Mouse (Mus musculus): ENCODE data around the gene Pde6h. TPM values are rescaled to one million over a fixed set of nuclear protein-coding genes. Genes with fewer than 3 reads are reported as not detected.

Pde6h gene
- polyA plus RNA-seq, 1 experiment = 0.42 TPM

GRCm38 (mm10) chr6:136950171-136950570, 26.5 kb downstream of the Pde6h start:
- Histone ChIP-seq H3K4me3 (replicated peaks; ENCODE audit: control insufficient read depth, low read depth, low read length) (no peak overlapping the region), H3K4me1 (ENCODE audit: control insufficient read depth, insufficient read depth, low read length) (peaks cover 5% of the 10 kb centered on the region), H3K27ac (ENCODE audit: control insufficient read depth, insufficient read depth, low read depth, low read length, poor library complexity) (no peak overlapping the region)
- TF ChIP-seq CTCF (IDR thresholded peaks at IDR 0.05; ENCODE audit: control insufficient read depth, insufficient read depth, low read length) (no peak), POLR2A (IDR thresholded peaks at IDR 0.05; ENCODE audit: borderline replicate concordance, control insufficient read depth, low read depth, low read length) (no peak)
- 78% methylated on average over 2 of the region's 2 CpGs for WGBS

DNA sequence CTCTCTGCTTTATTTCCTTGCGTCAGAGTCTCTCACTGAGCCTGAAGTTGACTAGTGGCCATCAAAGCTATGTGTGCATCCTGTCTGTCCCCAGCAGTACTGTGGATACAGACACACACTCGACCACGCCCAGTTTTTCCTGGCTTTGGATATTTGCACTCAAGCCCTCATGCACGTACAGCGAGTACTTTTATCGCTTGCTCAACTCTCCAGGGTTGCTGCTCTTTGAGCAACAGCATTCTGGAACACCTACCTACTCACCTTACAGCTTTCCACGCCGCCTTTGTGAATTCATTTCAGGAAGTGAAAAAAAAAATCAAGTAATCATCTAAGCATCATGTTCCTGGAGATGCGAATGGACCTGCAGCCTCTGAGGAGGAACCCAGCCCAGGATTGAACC, 29.3 kb downstream of the Pde6h start:
- H3K4me3 ChIP-seq (replicated peaks; ENCODE audit: control insufficient read depth, low read depth, low read length) = no peak overlapping the region
- no peak overlapping the region for H3K27ac ChIP-seq (ENCODE audit: control insufficient read depth, insufficient read depth, low read depth, low read length, poor library complexity)
- WGBS = 71% methylated on average over 9 of the region's 9 CpGs
- H3K4me1 ChIP-seq (ENCODE audit: control insufficient read depth, insufficient read depth, low read length) = peaks cover 3% of the 10 kb centered on the region
- TF ChIP-seq POLR2A (IDR thresholded peaks at IDR 0.05; ENCODE audit: borderline replicate concordance, control insufficient read depth, low read depth, low read length) (no peak), CTCF (IDR thresholded peaks at IDR 0.05; ENCODE audit: control insufficient read depth, insufficient read depth, low read length) (no peak)

DNA sequence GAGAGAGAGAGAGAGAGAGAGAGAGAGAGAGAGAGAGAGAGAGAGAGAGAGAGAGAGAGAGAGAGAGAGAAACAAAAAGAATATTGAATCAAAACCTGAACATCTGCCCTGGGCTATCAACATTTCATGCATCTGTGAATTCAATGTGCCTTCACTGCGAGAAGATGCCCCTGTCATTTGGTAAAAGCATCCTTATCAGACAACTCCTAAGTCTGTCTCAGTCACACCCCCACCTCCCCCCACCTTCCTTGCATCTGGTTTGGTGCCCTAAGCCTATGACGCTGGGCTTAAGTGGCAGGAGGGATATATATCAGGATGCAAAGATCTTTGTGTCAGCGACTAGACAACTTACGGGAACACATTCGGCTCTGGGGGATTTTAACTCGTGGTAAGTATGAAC, 30.6 kb downstream of the Pde6h start:
- Histone ChIP-seq H3K4me1 (ENCODE audit: control insufficient read depth, insufficient read depth, low read length) (peaks cover 2% of the 10 kb centered on the region), H3K4me3 (replicated peaks; ENCODE audit: control insufficient read depth, low read depth, low read length) (no peak overlapping the region), H3K27ac (ENCODE audit: control insufficient read depth, insufficient read depth, low read depth, low read length, poor library complexity) (no peak overlapping the region)
- TF ChIP-seq CTCF (IDR thresholded peaks at IDR 0.05; ENCODE audit: control insufficient read depth, insufficient read depth, low read length) (no peak), POLR2A (IDR thresholded peaks at IDR 0.05; ENCODE audit: borderline replicate concordance, control insufficient read depth, low read depth, low read length) (no peak)
- 79% methylated on average over 6 of the region's 6 CpGs for WGBS

GRCm38 (mm10) chr6:136954715-136955114, 31.1 kb downstream of the Pde6h start:
- 84% methylated on average over 8 of the region's 8 CpGs for WGBS
- Histone ChIP-seq H3K4me1 (ENCODE audit: control insufficient read depth, insufficient read depth, low read length) (peaks cover 2% of the 10 kb centered on the region), H3K27ac (ENCODE audit: control insufficient read depth, insufficient read depth, low read depth, low read length, poor library complexity) (no peak overlapping the region), H3K4me3 (replicated peaks; ENCODE audit: control insufficient read depth, low read depth, low read length) (no peak overlapping the region)
- TF ChIP-seq CTCF (IDR thresholded peaks at IDR 0.05; ENCODE audit: control insufficient read depth, insufficient read depth, low read length) (no peak), POLR2A (IDR thresholded peaks at IDR 0.05; ENCODE audit: borderline replicate concordance, control insufficient read depth, low read depth, low read length) (no peak)

DNA sequence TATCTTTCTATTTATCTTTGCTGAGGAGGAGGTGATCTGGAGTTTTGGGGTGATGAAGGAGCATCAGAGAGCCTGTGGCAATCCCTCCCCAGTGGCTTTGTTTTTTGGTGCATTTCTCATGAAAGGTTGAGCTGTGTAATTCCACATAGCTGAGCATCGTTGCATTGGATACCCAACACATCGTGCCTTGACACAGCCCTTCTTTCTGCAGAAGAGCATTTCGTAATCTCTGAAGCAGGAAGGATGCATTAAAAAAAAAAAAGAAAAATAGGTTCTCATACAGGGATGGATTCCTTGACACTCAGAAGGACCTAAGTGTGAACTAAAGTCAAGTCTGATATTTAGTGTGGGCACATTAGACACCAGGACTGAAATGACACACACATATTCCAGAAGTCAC, 31.6 kb downstream of the Pde6h start:
- H3K4me1 ChIP-seq (ENCODE audit: control insufficient read depth, insufficient read depth, low read length) = peaks cover 2% of the 10 kb centered on the region
- WGBS = 17% methylated on average over 3 of the region's 3 CpGs
- no peak overlapping the region for H3K27ac ChIP-seq (ENCODE audit: control insufficient read depth, insufficient read depth, low read depth, low read length, poor library complexity)
- no peak overlapping the region for H3K4me3 ChIP-seq (replicated peaks; ENCODE audit: control insufficient read depth, low read depth, low read length)
- TF ChIP-seq CTCF (IDR thresholded peaks at IDR 0.05; ENCODE audit: control insufficient read depth, insufficient read depth, low read length) = no peak
- no peak for TF ChIP-seq POLR2A (IDR thresholded peaks at IDR 0.05; ENCODE audit: borderline replicate concordance, control insufficient read depth, low read depth, low read length)

DNA sequence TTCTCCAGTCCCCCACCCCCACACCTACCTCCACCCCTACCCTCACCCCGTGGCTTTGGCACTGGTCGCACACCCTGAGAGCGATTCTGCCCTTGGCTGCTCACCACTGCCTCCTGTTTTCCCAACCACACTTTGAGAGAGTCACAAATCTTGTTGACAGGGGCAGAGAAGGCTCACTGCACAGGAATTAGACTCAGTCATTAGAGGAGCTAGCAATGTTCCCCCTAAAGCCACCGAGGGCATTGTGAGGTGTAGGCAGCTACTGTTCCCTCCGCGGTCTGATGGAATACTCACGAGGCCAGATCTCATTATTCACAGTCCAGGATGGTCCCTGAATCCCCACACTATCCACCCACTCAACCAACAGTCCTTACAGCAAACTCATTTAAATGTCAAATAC, 33.4 kb downstream of the Pde6h start:
- Histone ChIP-seq H3K27ac (ENCODE audit: control insufficient read depth, insufficient read depth, low read depth, low read length, poor library complexity) (no peak overlapping the region), H3K4me1 (ENCODE audit: control insufficient read depth, insufficient read depth, low read length) (peaks cover 2% of the 10 kb centered on the region), H3K4me3 (replicated peaks; ENCODE audit: control insufficient read depth, low read depth, low read length) (no peak overlapping the region)
- TF ChIP-seq CTCF (IDR thresholded peaks at IDR 0.05; ENCODE audit: control insufficient read depth, insufficient read depth, low read length) = no peak
- no peak for TF ChIP-seq POLR2A (IDR thresholded peaks at IDR 0.05; ENCODE audit: borderline replicate concordance, control insufficient read depth, low read depth, low read length)
- 13% methylated on average over 7 of the region's 7 CpGs for WGBS

DNA sequence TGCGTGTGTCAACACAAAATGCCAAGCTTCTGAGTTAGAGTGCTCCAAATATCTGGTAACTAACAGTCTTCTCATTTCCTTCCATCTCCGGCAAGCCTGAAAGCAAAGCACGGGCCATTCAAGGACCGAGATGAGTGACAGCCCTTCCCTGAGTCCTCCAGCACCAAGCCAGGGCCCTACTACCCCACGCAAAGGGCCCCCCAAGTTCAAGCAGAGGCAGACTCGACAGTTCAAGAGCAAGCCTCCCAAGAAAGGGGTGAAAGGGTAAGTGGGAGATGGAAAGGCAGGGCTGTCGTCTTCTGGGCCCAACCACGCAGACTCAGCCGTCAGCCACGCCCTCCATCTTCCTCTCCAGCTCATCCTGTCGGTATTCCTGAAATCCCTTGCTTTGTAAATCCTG, 35.5 kb downstream of the Pde6h start:
- H3K4me1 ChIP-seq (ENCODE audit: control insufficient read depth, insufficient read depth, low read length) = peaks cover 4% of the 10 kb centered on the region
- 59% methylated on average over 11 of the region's 11 CpGs for WGBS

DNA sequence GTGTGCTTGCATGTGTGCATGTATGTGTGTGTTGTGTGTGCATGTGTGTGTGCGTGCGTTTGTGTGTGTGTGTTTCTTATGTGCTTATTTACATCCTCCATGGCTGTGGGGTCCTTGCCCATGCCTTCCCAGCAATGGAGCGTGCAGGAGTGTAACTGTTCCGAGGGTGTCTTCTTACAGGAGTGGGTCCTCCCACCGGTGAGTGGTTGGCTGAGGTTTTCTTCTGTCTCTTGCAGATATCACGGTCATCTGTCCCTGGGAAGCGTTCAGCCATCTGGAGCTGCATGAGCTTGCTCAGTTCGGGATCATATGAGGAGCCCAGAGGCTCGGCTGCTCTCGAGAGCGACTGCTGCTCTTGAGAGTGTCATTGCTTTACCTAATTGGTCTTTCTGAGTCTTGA, 39.3 kb downstream of the Pde6h start:
- Histone ChIP-seq H3K27ac (ENCODE audit: control insufficient read depth, insufficient read depth, low read depth, low read length, poor library complexity) (no peak overlapping the region), H3K4me3 (replicated peaks; ENCODE audit: control insufficient read depth, low read depth, low read length) (no peak overlapping the region), H3K4me1 (ENCODE audit: control insufficient read depth, insufficient read depth, low read length) (peaks cover 8% of the 10 kb centered on the region)
- TF ChIP-seq CTCF (IDR thresholded peaks at IDR 0.05; ENCODE audit: control insufficient read depth, insufficient read depth, low read length) = no peak
- TF ChIP-seq POLR2A (IDR thresholded peaks at IDR 0.05; ENCODE audit: borderline replicate concordance, control insufficient read depth, low read depth, low read length) = no peak
- WGBS = 80% methylated on average over 11 of the region's 11 CpGs

More for the DNA sequence above, 35.5 kb downstream of the Pde6h start:
- TF ChIP-seq POLR2A (IDR thresholded peaks at IDR 0.05; ENCODE audit: borderline replicate concordance, control insufficient read depth, low read depth, low read length) = no peak
- no peak for TF ChIP-seq CTCF (IDR thresholded peaks at IDR 0.05; ENCODE audit: control insufficient read depth, insufficient read depth, low read length)
- H3K27ac ChIP-seq (ENCODE audit: control insufficient read depth, insufficient read depth, low read depth, low read length, poor library complexity) = no peak overlapping the region
- no peak overlapping the region for H3K4me3 ChIP-seq (replicated peaks; ENCODE audit: control insufficient read depth, low read depth, low read length)

Data from bone marrow, adult 2 months (tissue).